In the genomic region with DNA sequence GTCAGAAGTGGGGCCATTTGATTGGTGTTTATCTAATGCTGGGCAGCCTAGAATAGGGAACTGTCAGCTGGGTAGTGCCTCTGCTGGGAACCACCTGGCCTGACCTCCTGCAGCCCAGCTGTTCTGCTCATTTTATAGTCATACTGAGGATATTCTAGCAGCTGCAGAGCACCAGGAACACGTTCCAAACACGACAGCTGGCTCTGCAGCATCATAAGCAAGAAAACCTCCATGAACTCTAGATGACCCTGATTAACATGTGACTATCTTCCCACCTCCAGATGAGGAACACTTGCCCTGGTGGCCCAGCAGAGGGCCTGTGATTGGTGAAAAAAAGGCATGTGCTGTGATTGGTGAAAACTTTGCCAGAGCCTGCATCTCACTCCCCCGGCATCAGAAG, we compare ENCODE assay signal across 10 mouse cellular contexts.
A peak's percentile ranks its signal among the peaks of the same experiment; 100 is the strongest.
DNase-seq lines count a peak whose midpoint lies in the region; ATAC-seq lines count a peak whose summit lies in the region.
"Had no signal": no experiment of that assay in that cellular context is flagged by ENCODE, and none has a peak within 500 bp of the region (broad histone marks: within the 10 kb centered on the region; RNA-seq: fewer than 3 reads in every experiment).

No protein-coding gene starts in this region.

- peak; percentile 19 for DNase-seq in R1 (ENCODE audit: low read depth, low spot score)
- peak; percentile 17 for DNase-seq in embryo, embryonic 9.5 days (ENCODE audit: extremely low spot score)
- DNase-seq in lung, postnatal 36 days: peak; percentile 79
- no peak for DNase-seq in cerebellum, adult 18-20 months
- no peak for DNase-seq in thymus, adult 18-20 months
- DNase-seq in spleen, adult 12 weeks (ENCODE audit: low spot score): no peak
- DNase-seq: right cerebral cortex, adult 18-20 months had no signal

- no peaks in the 10 kb centered on the region for H3K27me3 ChIP-seq in kidney, embryonic 14.5 days (ENCODE audit: control insufficient read depth, insufficient read depth, low read length)

- H3K36me3 ChIP-seq in kidney, embryonic 14.5 days (ENCODE audit: control insufficient read depth, insufficient read depth, low read length): no peaks in the 10 kb centered on the region

- H3K27ac ChIP-seq in kidney, embryonic 14.5 days (ENCODE audit: low read depth, low read length): no peak overlapping the region

- H3K4me1 ChIP-seq in kidney, embryonic 14.5 days (ENCODE audit: control insufficient read depth, insufficient read depth, low read length): no peaks in the 10 kb centered on the region

- H3K4me2 ChIP-seq in kidney, embryonic 14.5 days (replicated peaks; ENCODE audit: low read depth, low read length): no peak overlapping the region

- ATAC-seq in kidney, embryonic 14.5 days (ENCODE audit: low FRiP score, low TSS enrichment): peak; percentile 55; the same call in 1 of the 2 replicates
- no peak for ATAC-seq in cerebellum, adult (ENCODE audit: insufficient number of reproducible peaks, low FRiP score, low TSS enrichment)

- WGBS in kidney, embryonic 14.5 days: 11% methylated on average over 3 of the region's 3 CpGs

- no peak overlapping the region for H3K9ac ChIP-seq in kidney, embryonic 14.5 days (ENCODE audit: low read depth, low read length)

- no peaks in the 10 kb centered on the region for H3K9me3 ChIP-seq in kidney, embryonic 14.5 days (ENCODE audit: control insufficient read depth, low read length)

- no peak overlapping the region for H3K4me3 ChIP-seq in kidney, embryonic 14.5 days (ENCODE audit: low read length)
- H3K4me3 ChIP-seq: erythroblast, embryonic 14.5 days had no signal

Comparison
In these comparisons a context has a peak if more than half of its experiments do, and no peak if none do; other contexts are left out.
1. DNase-seq: peak in R1 (single experiment), embryo, embryonic 9.5 days (single experiment) and lung, postnatal 36 days (single experiment); none in cerebellum, adult 18-20 months (0 of 2), thymus, adult 18-20 months (0 of 2) and spleen, adult 12 weeks (single experiment).